Mouse (Mus musculus): ENCODE data around the gene Dgkz.

DNA sequence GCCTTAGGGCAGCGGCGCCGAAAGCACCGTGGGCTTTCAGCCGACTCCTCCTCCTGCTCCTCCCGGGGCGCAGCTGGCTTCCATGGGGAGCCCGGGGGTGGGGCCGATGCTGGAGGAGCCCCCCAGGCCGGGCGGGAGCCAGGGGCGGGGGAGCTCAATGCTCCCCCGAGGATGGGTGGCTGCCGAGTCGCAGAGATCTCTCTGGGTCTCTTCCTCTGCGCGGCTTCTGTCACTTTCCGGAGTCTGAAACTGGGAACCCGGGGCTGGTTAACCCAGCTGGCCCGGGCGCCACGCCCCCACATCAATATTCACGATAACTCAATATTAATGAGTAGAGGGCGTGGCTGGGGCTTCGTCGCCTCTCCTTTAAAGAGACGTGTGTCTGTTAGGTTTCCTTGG, 48.6 kb upstream of the Dgkz start, which contains the start of gene Creb3l1:
- TF ChIP-seq CTCF (IDR thresholded peaks at IDR 0.05; ENCODE audit: control insufficient read depth, insufficient read depth, insufficient read length), result no peak
- TF ChIP-seq MYOG (IDR thresholded peaks at IDR 0.05; ENCODE audit: control insufficient read depth, extremely low read depth, insufficient read length), result no peak
- TF ChIP-seq MYOD1 (IDR thresholded peaks at IDR 0.05; ENCODE audit: control insufficient read depth, insufficient read length, low read depth), result no peak

Measured in C2C12 (cell line).